Mouse (Mus musculus) cerebellum, adult 2 months (tissue): Measurements from ENCODE around the gene Col13a1.

Experiments used
- CTCF ChIP-seq: fragments of 200-500 bp; IDR thresholded peaks from 2 replicates; pipeline ENCODE4 v1.5.1; 2011; ENCODE audit warnings: low read depth, mild to moderate bottlenecking, control low read depth, low read length, moderate library complexity, borderline replicate concordance; ENCODE audit not compliant: insufficient read depth
- POLR2A ChIP-seq: fragments of 200-500 bp; IDR thresholded peaks from 2 replicates; pipeline ENCODE4 v1.6.1; 2011; ENCODE audit warnings: low read length, control low read depth, borderline replicate concordance; ENCODE audit not compliant: insufficient read depth

GRCm38 (mm10) chr10:62007958-62008357 lies 29.1 kb upstream of the Col13a1 start:
- TF ChIP-seq CTCF = no peak
- TF ChIP-seq POLR2A = no peak
